Mouse (Mus musculus): ENCODE measurements at regions not wholly inside any gene's neighbourhood (a gene's known extent, or its start where the extent isn't known, plus 50 kb on each side); places are given as distances from the start of the nearest gene placed in this dataset.

- 74% methylated on average over 4 of the region's 4 CpGs for WGBS
- no peak for TF ChIP-seq CTCF (IDR thresholded peaks at IDR 0.05; ENCODE audit: low read depth)
- no peaks in the 10 kb centered on the region for H3K9me3 ChIP-seq (ENCODE audit: low read length)
- DNase-seq (ENCODE audit: low spot score) (no peak), ATAC-seq (no peak)
- H3K36me3 ChIP-seq (ENCODE audit: insufficient read depth, low read length) = no peaks in the 10 kb centered on the region
- H3K4me1 ChIP-seq (ENCODE audit: insufficient read depth, low read length) = no peaks in the 10 kb centered on the region
- H3K27me3 ChIP-seq (ENCODE audit: insufficient read depth, low read length) = no peaks in the 10 kb centered on the region
- H3K27ac ChIP-seq = no peak overlapping the region
- H3K4me2 ChIP-seq (ENCODE audit: low read depth, low read length) = no peak overlapping the region
- no peak overlapping the region for H3K4me3 ChIP-seq (ENCODE audit: low read length)
- H3K9ac ChIP-seq (replicated peaks; ENCODE audit: low read length) = no peak overlapping the region
These were observed 50.6 kb upstream of the Pou1f1 start for GRCm38 (mm10) chr16:65469681-65470080.

Small RNAs in the stretch of these regions (microRNA-seq; reads per million reads assigned to microRNA genes)
- 0 reads per million in 2 experiments for gene Gm23659
